Mouse (Mus musculus) embryonic facial prominence, embryonic 12.5 days (tissue): Measurements from ENCODE around the gene Dusp13. TPM values are rescaled to one million over a fixed set of nuclear protein-coding genes. Genes with fewer than 3 reads are reported as not detected.

Experiments used
- ATAC-seq: fragments of 200-750 bp; cut with Nextera tagmentation; 2 replicates; pipeline ENCODE4 v1.8.0; 2017; ENCODE audit not compliant: insufficient number of reproducible peaks, insufficient read depth, low FRiP score, low TSS enrichment
- H3K27ac ChIP-seq: fragments of 300-500 bp; sonication (generic); 2 replicates; pipeline ENCODE4 v1.5.1; 2016; ENCODE audit warnings: mild to moderate bottlenecking
- H3K27me3 ChIP-seq: fragments of 300-500 bp; sonication (generic); 2 replicates; pipeline ENCODE4 v1.6.1; 2016; ENCODE audit warnings: mild to moderate bottlenecking, moderate library complexity
- H3K36me3 ChIP-seq: fragments of 300-500 bp; sonication (generic); 2 replicates; pipeline ENCODE4 v1.6.1; 2016; ENCODE audit warnings: mild to moderate bottlenecking
- H3K4me1 ChIP-seq: fragments of 300-500 bp; sonication (generic); 2 replicates; pipeline ENCODE4 v1.6.1; 2016
- H3K4me2 ChIP-seq: fragments of 300-500 bp; sonication (generic); replicated peaks from 2 replicates; pipeline ENCODE4 v1.6.1; 2016; ENCODE audit warnings: mild to moderate bottlenecking, moderate library complexity
- H3K4me3 ChIP-seq: fragments of 300-500 bp; sonication (generic); 2 replicates; pipeline ENCODE4 v1.5.1; 2016; ENCODE audit warnings: mild to moderate bottlenecking
- H3K9ac ChIP-seq: fragments of 300-500 bp; sonication (generic); 2 replicates; pipeline ENCODE4 v1.6.1; 2016; ENCODE audit warnings: mild to moderate bottlenecking, moderate library complexity
- H3K9me3 ChIP-seq: fragments of 300-500 bp; sonication (generic); 2 replicates; pipeline ENCODE4 v1.6.1; 2016; ENCODE audit warnings: mild to moderate bottlenecking, moderate library complexity
- WGBS: fragments of 180-500 bp; shearing (Covaris S2); methylation state at CpG from one replicate; pipeline ENCODE4 v1.1.7; 2016; 5-methylcytosine and 5-hydroxymethylcytosine counted together
- polyA plus RNA-seq: library from polyadenylated mRNA; unstranded; fragments of >200 nt; fragmentation: Nextera tagmentation; extraction: Ambion mirVana; gene quantifications from 2 replicates; pipeline ENCODE4 v1.2.1, GENCODE M21; 2016

Dusp13 gene
- polyA plus RNA-seq, 1 experiment from 2014 or later, result not detected

GRCm38 (mm10) chr14:21720430-21721205 is 30.4 kb downstream of the Dusp13 start:
- H3K9ac ChIP-seq, result no peak overlapping the region
- H3K4me3 ChIP-seq, result no peak overlapping the region
- no peak overlapping the region for H3K4me2 ChIP-seq
- no peak overlapping the region for H3K27ac ChIP-seq
- no peaks in the 10 kb centered on the region for H3K36me3 ChIP-seq
- WGBS, result 53% methylated on average over 4 of the region's 4 CpGs
- H3K9me3 ChIP-seq, result peaks cover 11% of the 10 kb centered on the region; the same call in 1 of the 2 replicates
- ATAC-seq, result no peak
- H3K27me3 ChIP-seq, result 0 out of 2 replicates have a peak, but pooled peaks cover 4% of the 10 kb centered on the region
- peaks cover 24% of the 10 kb centered on the region for H3K4me1 ChIP-seq

GRCm38 (mm10) chr14:21719646-21720383 is 31.2 kb downstream of the Dusp13 start:
- Histone ChIP-seq H3K4me1 (peaks cover 24% of the 10 kb centered on the region), H3K9me3 (peaks cover 11% of the 10 kb centered on the region; the same call in 1 of the 2 replicates), H3K27me3 (0 out of 2 replicates have a peak, but pooled peaks cover 4% of the 10 kb centered on the region), H3K4me3 (no peak overlapping the region), H3K36me3 (no peaks in the 10 kb centered on the region), H3K27ac (peak overlapping the region; percentile 32; the same call in 1 of the 2 replicates), H3K4me2 (no peak overlapping the region), H3K9ac (no peak overlapping the region)
- 26% methylated on average over 17 of the region's 17 CpGs for WGBS
- peak; percentile 66; the same call in 1 of the 2 replicates for ATAC-seq

GRCm38 (mm10) chr14:21714486-21714885 is 36.5 kb downstream of the Dusp13 start, which contains the start of gene Dupd1:
TSS of gene Dupd1 (minus strand) at chr14:21714576.
- no peak within 1 kb of the TSS for H3K27ac ChIP-seq
- H3K36me3 ChIP-seq, result no peaks in the 10 kb centered on the region
- no peak within 1 kb of the TSS for H3K4me2 ChIP-seq
- H3K27me3 ChIP-seq, result no peaks in the 10 kb centered on the region
- WGBS, result 63% methylated on average over 5 of the region's 5 CpGs
- no peaks in the 10 kb centered on the region for H3K9me3 ChIP-seq
- no peak within 1 kb of the TSS for H3K4me3 ChIP-seq
- no peak for ATAC-seq
- no peak within 1 kb of the TSS for H3K9ac ChIP-seq
- H3K4me1 ChIP-seq, result peaks cover 29% of the 10 kb centered on the region

- WGBS, result 74% methylated on average over 2 of the region's 2 CpGs
- H3K27ac ChIP-seq, result peak overlapping the region; percentile 18; the same call in 1 of the 2 replicates
- H3K36me3 ChIP-seq, result no peaks in the 10 kb centered on the region
- no peaks in the 10 kb centered on the region for H3K27me3 ChIP-seq
- H3K9me3 ChIP-seq, result no peaks in the 10 kb centered on the region
- no peak overlapping the region for H3K9ac ChIP-seq
- no peak overlapping the region for H3K4me3 ChIP-seq
- peaks cover 30% of the 10 kb centered on the region for H3K4me1 ChIP-seq
- ATAC-seq, result no peak
- no peak overlapping the region for H3K4me2 ChIP-seq
Observed at GRCm38 (mm10) chr14:21711231-21711630, 39.8 kb downstream of the Dusp13 start.

GRCm38 (mm10) chr14:21709545-21709944 is 41.4 kb downstream of the Dusp13 start:
- no peaks in the 10 kb centered on the region for H3K27me3 ChIP-seq
- H3K36me3 ChIP-seq, result no peaks in the 10 kb centered on the region
- peaks cover 29% of the 10 kb centered on the region for H3K4me1 ChIP-seq
- no peaks in the 10 kb centered on the region for H3K9me3 ChIP-seq
- H3K9ac ChIP-seq, result no peak overlapping the region
- H3K4me2 ChIP-seq, result no peak overlapping the region
- no peak for ATAC-seq
- no peak overlapping the region for H3K4me3 ChIP-seq
- WGBS, result 39% methylated on average over 2 of the region's 2 CpGs
- H3K27ac ChIP-seq, result no peak overlapping the region

- WGBS, result 37% methylated on average over 12 of the region's 12 CpGs
- Histone ChIP-seq H3K27ac (peak overlapping the region; percentile 83), H3K27me3 (no peaks in the 10 kb centered on the region), H3K4me1 (peaks cover 29% of the 10 kb centered on the region), H3K9me3 (no peaks in the 10 kb centered on the region; the same call in 1 of the 2 replicates), H3K9ac (no peak overlapping the region), H3K36me3 (no peaks in the 10 kb centered on the region), H3K4me2 (no peak overlapping the region), H3K4me3 (no peak overlapping the region)
- peak; percentile 56; the same call in 1 of the 2 replicates for ATAC-seq
Observed at GRCm38 (mm10) chr14:21706759-21707571, 44.0 kb downstream of the Dusp13 start.

GRCm38 (mm10) chr14:21705462-21705861 is 45.5 kb downstream of the Dusp13 start:
- 85% methylated on average over 2 of the region's 2 CpGs for WGBS

GRCm38 (mm10) chr14:21703255-21703654 is 47.7 kb downstream of the Dusp13 start:
- Histone ChIP-seq H3K27me3 (no peaks in the 10 kb centered on the region), H3K4me3 (no peak overlapping the region), H3K36me3 (no peaks in the 10 kb centered on the region), H3K4me2 (no peak overlapping the region), H3K4me1 (peaks cover 15% of the 10 kb centered on the region), H3K9ac (no peak overlapping the region), H3K27ac (no peak overlapping the region), H3K9me3 (no peaks in the 10 kb centered on the region; the same call in 1 of the 2 replicates)
- ATAC-seq, result no peak
- 72% methylated on average over 5 of the region's 5 CpGs for WGBS

More at GRCm38 (mm10) chr14:21705462-21705861, 45.5 kb downstream of the Dusp13 start:
- ATAC-seq, result no peak
- H3K4me1 ChIP-seq, result peaks cover 24% of the 10 kb centered on the region
- H3K9me3 ChIP-seq, result no peaks in the 10 kb centered on the region; the same call in 1 of the 2 replicates
- no peak overlapping the region for H3K4me2 ChIP-seq
- H3K36me3 ChIP-seq, result no peaks in the 10 kb centered on the region
- no peak overlapping the region for H3K27ac ChIP-seq
- H3K9ac ChIP-seq, result no peak overlapping the region
- no peak overlapping the region for H3K4me3 ChIP-seq
- H3K27me3 ChIP-seq, result no peaks in the 10 kb centered on the region

- H3K27ac ChIP-seq, result no peak overlapping the region
- no peak overlapping the region for H3K4me3 ChIP-seq
- no peak for ATAC-seq
- H3K9ac ChIP-seq, result no peak overlapping the region
- no peaks in the 10 kb centered on the region for H3K27me3 ChIP-seq
- no peaks in the 10 kb centered on the region; the same call in 1 of the 2 replicates for H3K9me3 ChIP-seq
- H3K4me1 ChIP-seq, result peaks cover 15% of the 10 kb centered on the region
- no peaks in the 10 kb centered on the region for H3K36me3 ChIP-seq
- 92% methylated on average over 8 of the region's 8 CpGs for WGBS
- no peak overlapping the region for H3K4me2 ChIP-seq
Observed at GRCm38 (mm10) chr14:21702691-21703090, 48.3 kb downstream of the Dusp13 start.

- Histone ChIP-seq H3K4me3 (no peak overlapping the region), H3K4me2 (no peak overlapping the region), H3K9me3 (0 out of 2 replicates have a peak, but pooled peaks cover 4% of the 10 kb centered on the region), H3K27ac (no peak overlapping the region), H3K27me3 (no peaks in the 10 kb centered on the region), H3K4me1 (0 out of 2 replicates have a peak, but pooled peaks cover 5% of the 10 kb centered on the region), H3K9ac (no peak overlapping the region), H3K36me3 (no peaks in the 10 kb centered on the region)
- no peak for ATAC-seq
- WGBS, result 78% methylated on average over 7 of the region's 7 CpGs
Observed at GRCm38 (mm10) chr14:21696186-21696830, 54.7 kb downstream of the Dusp13 start.
